Comparison of ENCODE assay signal across 25 mouse cellular contexts in genomic region chr12:16218906-16219305, GRCm38 (mm10).
"Had no signal": no experiment of that assay in that cellular context is flagged by ENCODE, and none has a peak within 500 bp of the region (broad histone marks: within the 10 kb centered on the region; RNA-seq: fewer than 3 reads in every experiment).

No protein-coding gene starts in this region.

- H3K9ac ChIP-seq: forebrain, postnatal 0 days; hindbrain, embryonic 12.5 days; hindbrain, embryonic 14.5 days; intestine, embryonic 15.5 days; limb, embryonic 12.5 days; liver, embryonic 13.5 days; liver, embryonic 15.5 days had no signal

- H3K27ac ChIP-seq: hindbrain, embryonic 10.5 days; hindbrain, embryonic 12.5 days; hindbrain, embryonic 14.5 days; intestine, embryonic 15.5 days; layer of hippocampus, adult 2 months; left cerebral cortex, adult 2 months; limb, embryonic 10.5 days; limb, embryonic 12.5 days; liver, embryonic 13.5 days; liver, embryonic 15.5 days had no signal

- H3K4me2 ChIP-seq: heart, embryonic 11.5 days; hindbrain, embryonic 12.5 days; hindbrain, embryonic 14.5 days; intestine, embryonic 15.5 days; limb, embryonic 12.5 days; liver, embryonic 11.5 days; liver, embryonic 13.5 days; liver, embryonic 15.5 days had no signal

- ATAC-seq: forebrain, postnatal 0 days; hindbrain, embryonic 16.5 days; inflammation-experienced regulatory T-cells, adult 6 months; intestine, embryonic 15.5 days; intestine, postnatal 0 days had no signal

- H3K9me3 ChIP-seq: hindbrain, embryonic 10.5 days; hindbrain, embryonic 12.5 days; intestine, embryonic 15.5 days; limb, embryonic 10.5 days; limb, embryonic 12.5 days; liver, embryonic 13.5 days; liver, embryonic 15.5 days had no signal

- DNase-seq: forebrain, postnatal 0 days; heart, adult 18-20 months; heart, postnatal 10 days; heart, postnatal 4 days; kidney, adult 18-20 months; kidney, adult 8-10 months; kidney, postnatal 10 days; kidney, postnatal 25 days; kidney, postnatal 4 days; liver; liver, embryonic 13.5 days had no signal

- H3K4me1 ChIP-seq: hindbrain, embryonic 10.5 days; hindbrain, embryonic 12.5 days; intestine, embryonic 15.5 days; limb, embryonic 10.5 days; limb, embryonic 12.5 days; liver, embryonic 13.5 days; liver, embryonic 15.5 days had no signal

- H3K36me3 ChIP-seq: hindbrain, embryonic 10.5 days; hindbrain, embryonic 12.5 days; intestine, embryonic 15.5 days; limb, embryonic 10.5 days; limb, embryonic 12.5 days; liver, embryonic 13.5 days; liver, embryonic 15.5 days had no signal

- H3K4me3 ChIP-seq: hindbrain, embryonic 10.5 days; hindbrain, embryonic 12.5 days; intestine, embryonic 15.5 days; layer of hippocampus, adult 2 months; left cerebral cortex, adult 2 months; limb, embryonic 10.5 days; limb, embryonic 12.5 days; liver, embryonic 13.5 days; liver, embryonic 15.5 days had no signal

- H3K27me3 ChIP-seq: hindbrain, embryonic 12.5 days; intestine, embryonic 15.5 days; limb, embryonic 12.5 days; liver, embryonic 13.5 days; liver, embryonic 15.5 days had no signal
